Mouse (Mus musculus) layer of hippocampus, adult 18-20 months (tissue): ENCODE results near the gene Etv4. TPM values are rescaled to one million over a fixed set of nuclear protein-coding genes. Genes with fewer than 3 reads are reported as not detected.

ENCODE experiments used
- DNase-seq, 2 experiments: peaks; one replicate each; pipeline ENCODE4 v3.0.0; 2022; ENCODE audit warnings: low spot score in 2 of 2
- total RNA-seq, 2 experiments: library from RNA; stranded (reverse); gene quantifications; 2 replicates each; pipeline ENCODE4 v1.2.3; 2021

The Etv4 gene
- total RNA-seq, 2 experiments from 2014 or later, result 9.0 to 10.6 TPM

DNA sequence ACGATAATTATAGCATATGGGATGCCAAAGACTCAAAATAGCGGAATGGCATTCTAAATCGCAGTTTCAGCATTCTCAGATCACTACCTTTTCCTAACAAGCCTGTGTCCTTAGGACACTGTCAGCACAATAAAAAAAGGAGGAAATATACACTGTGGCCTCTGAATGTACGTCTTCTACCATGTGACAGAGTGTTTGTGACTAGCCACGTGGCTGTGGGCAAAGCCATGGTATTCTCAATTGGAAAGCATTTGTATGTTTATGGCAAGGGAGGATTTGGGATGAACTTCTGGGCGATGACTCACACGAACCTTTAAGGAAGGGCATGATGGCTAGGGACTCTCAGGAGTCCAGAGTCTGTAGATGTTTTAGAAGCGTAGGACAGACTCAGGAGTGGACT, 60.1 kb downstream of the Etv4 start:
- DNase-seq, result no peak

DNA sequence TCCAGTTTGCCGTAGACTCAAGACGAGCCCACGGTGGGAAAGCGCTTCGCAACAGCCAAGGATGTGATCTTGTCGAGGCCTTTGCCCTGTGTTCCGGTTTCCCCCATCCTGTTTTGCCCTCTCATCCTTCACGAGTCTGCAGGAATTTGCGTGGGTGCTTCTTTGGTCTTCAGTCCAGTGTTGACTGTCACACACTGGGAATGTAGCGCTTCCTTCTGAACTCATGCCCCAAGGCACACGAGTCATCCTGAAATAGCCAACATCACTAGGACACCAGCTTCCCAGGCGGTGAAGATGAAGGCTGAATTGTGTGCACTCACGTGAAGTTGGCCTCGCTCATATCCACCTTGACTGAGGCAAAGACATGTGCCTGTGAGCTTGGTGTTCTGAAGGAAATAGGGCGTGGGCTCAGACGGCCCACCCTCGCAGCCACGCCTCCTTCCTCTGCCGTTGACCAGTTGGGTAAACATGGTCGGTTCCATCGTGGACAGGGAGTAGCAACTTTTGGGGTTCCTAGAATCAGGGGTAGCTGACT, 65.1 kb downstream of the Etv4 start:
- DNase-seq, result no peak

Other genes starting within 250 kb of the Etv4 start
- 1 to 10 TPM in 1 of 2 experiments, under 1 TPM in 1; 0.56 to 1.0 TPM for gene Brca1, start 233.4 kb downstream of the Etv4 start, total RNA-seq
- 100 to 1,000 TPM; 134 to 138 TPM for gene Nbr1, start 233.2 kb downstream of the Etv4 start, total RNA-seq
- 1 to 10 TPM; 1.2 to 2.0 TPM for gene Tmem106a, start 203.1 kb downstream of the Etv4 start, total RNA-seq
- not detected for gene Gm11634, start 186.1 kb downstream of the Etv4 start, total RNA-seq
- 10 to 100 TPM; 12.0 to 15.0 TPM for gene Rdm1, start 158.2 kb downstream of the Etv4 start, total RNA-seq
- gene Arl4d, start 119.8 kb downstream of the Etv4 start, total RNA-seq, result 10 to 100 TPM; 16.8 to 32.1 TPM
- gene Dhx8, start 52.5 kb downstream of the Etv4 start, total RNA-seq, result 10 to 100 TPM; 35.2 to 35.9 TPM
- gene Meox1, start 109.0 kb upstream of the Etv4 start, total RNA-seq, result under 1 TPM; 0.64 to 0.86 TPM
- under 1 TPM in 1 of 2 experiments, not detected in 1; 0.15 TPM for gene Sost, start 181.6 kb upstream of the Etv4 start, total RNA-seq
- not detected for gene Cfap97d1, start 198.9 kb upstream of the Etv4 start, total RNA-seq
- 100 to 1,000 TPM; 158 TPM for gene Dusp3, start 201.6 kb upstream of the Etv4 start, total RNA-seq
- 10 to 100 TPM; 85.5 to 88.9 TPM for gene Mpp3, start 243.1 kb upstream of the Etv4 start, total RNA-seq